Mouse (Mus musculus): ENCODE results near the gene Ssc4d. TPM values are rescaled to one million over a fixed set of nuclear protein-coding genes. Genes with fewer than 3 reads are reported as not detected.

Ssc4d gene
- 1.8 and 2.5 TPM in 2 replicates for polyA plus RNA-seq (2015; fragmentation: Nextera tagmentation; extraction: Ambion mirVana)

- Histone ChIP-seq H3K9me3 (ENCODE audit: low read length) (no peaks in the 10 kb centered on the region), H3K4me1 (ENCODE audit: insufficient read depth, low read depth, low read length) (no peaks in the 10 kb centered on the region), H3K27me3 (replicated peaks; ENCODE audit: insufficient read depth, low read length) (no peaks in the 10 kb centered on the region), H3K27ac (ENCODE audit: low read length) (no peak within 1 kb of the TSS), H3K9ac (replicated peaks; ENCODE audit: low read depth) (no peak within 1 kb of the TSS), H3K36me3 (ENCODE audit: insufficient read depth, low read length) (no peaks in the 10 kb centered on the region), H3K4me3 (ENCODE audit: low read depth, low read length) (no peak within 1 kb of the TSS), H3K4me2 (replicated peaks; ENCODE audit: low read depth, low read length) (no peak within 1 kb of the TSS)
- TF ChIP-seq EP300 (IDR thresholded peaks at IDR 0.05), result no peak
- TF ChIP-seq CTCF (IDR thresholded peaks at IDR 0.05), result no peak
- DNase-seq (ENCODE audit: low spot score), result no peak
- 13% methylated on average over 9 of the region's 9 CpGs for WGBS
- no peak for ATAC-seq
Measured at GRCm38 (mm10) chr5:135974365-135974764, at the start of gene Ssc4d. Gene Ssc4d, minus strand, starts transcription at chr5:135974531.

DNA sequence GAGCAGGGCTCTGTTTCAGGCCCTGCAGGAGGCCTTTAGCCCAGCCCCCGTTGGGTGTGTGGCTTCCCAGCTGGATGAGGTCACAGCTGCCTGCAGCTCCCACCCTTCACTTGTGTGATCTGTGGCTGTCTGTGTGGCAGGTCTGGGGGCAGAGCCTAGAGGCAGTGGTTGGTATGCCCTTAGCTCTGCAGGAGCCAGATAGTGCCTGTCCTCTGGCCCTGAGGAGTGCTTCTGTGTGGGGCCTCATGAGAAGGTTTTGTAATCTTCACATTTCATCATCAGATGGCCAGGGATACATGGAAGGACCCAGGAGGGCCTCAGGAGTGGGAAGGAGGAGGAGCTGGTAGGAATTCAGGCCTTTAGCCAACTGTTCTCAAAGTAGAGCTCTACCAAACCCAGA is 45.6 kb upstream of the Ssc4d start:
- WGBS, result 36% methylated on average over 1 of the region's 1 CpGs
- DNase-seq (ENCODE audit: low spot score) (peak; percentile 82), ATAC-seq (peak; percentile 80)
- H3K9me3 ChIP-seq (ENCODE audit: low read length), result no peaks in the 10 kb centered on the region
- TF ChIP-seq EP300 (IDR thresholded peaks at IDR 0.05), result peak; percentile 63
- no peak for TF ChIP-seq CTCF (IDR thresholded peaks at IDR 0.05)
- H3K4me1 ChIP-seq (ENCODE audit: insufficient read depth, low read depth, low read length), result peaks cover 2% of the 10 kb centered on the region
- H3K9ac ChIP-seq (replicated peaks; ENCODE audit: low read depth), result no peak overlapping the region
- no peak overlapping the region for H3K27ac ChIP-seq (ENCODE audit: low read length)
- no peak overlapping the region for H3K4me2 ChIP-seq (replicated peaks; ENCODE audit: low read depth, low read length)
- no peak overlapping the region for H3K4me3 ChIP-seq (ENCODE audit: low read depth, low read length)
- no peaks in the 10 kb centered on the region for H3K36me3 ChIP-seq (ENCODE audit: insufficient read depth, low read length)
- H3K27me3 ChIP-seq (replicated peaks; ENCODE audit: insufficient read depth, low read length), result no peaks in the 10 kb centered on the region

GRCm38 (mm10) chr5:136018726-136019125 is 44.4 kb upstream of the Ssc4d start:
- DNase-seq (ENCODE audit: low spot score), result no peak
- Histone ChIP-seq H3K9me3 (ENCODE audit: low read length) (no peaks in the 10 kb centered on the region), H3K4me3 (ENCODE audit: low read depth, low read length) (no peak overlapping the region), H3K4me1 (ENCODE audit: insufficient read depth, low read depth, low read length) (peaks cover 2% of the 10 kb centered on the region), H3K4me2 (replicated peaks; ENCODE audit: low read depth, low read length) (no peak overlapping the region), H3K9ac (replicated peaks; ENCODE audit: low read depth) (no peak overlapping the region), H3K27ac (ENCODE audit: low read length) (no peak overlapping the region), H3K27me3 (replicated peaks; ENCODE audit: insufficient read depth, low read length) (no peaks in the 10 kb centered on the region), H3K36me3 (ENCODE audit: insufficient read depth, low read length) (no peaks in the 10 kb centered on the region)
- TF ChIP-seq CTCF (IDR thresholded peaks at IDR 0.05) (no peak), EP300 (IDR thresholded peaks at IDR 0.05) (no peak)
- 68% methylated on average over 2 of the region's 2 CpGs for WGBS
- ATAC-seq, result no peak

- Histone ChIP-seq H3K27ac (ENCODE audit: low read length) (no peak overlapping the region), H3K4me1 (ENCODE audit: insufficient read depth, low read depth, low read length) (peaks cover 2% of the 10 kb centered on the region)
- WGBS, result 74% methylated on average over 6 of the region's 6 CpGs
Measured at GRCm38 (mm10) chr5:136017262-136017661, 42.9 kb upstream of the Ssc4d start.

DNA sequence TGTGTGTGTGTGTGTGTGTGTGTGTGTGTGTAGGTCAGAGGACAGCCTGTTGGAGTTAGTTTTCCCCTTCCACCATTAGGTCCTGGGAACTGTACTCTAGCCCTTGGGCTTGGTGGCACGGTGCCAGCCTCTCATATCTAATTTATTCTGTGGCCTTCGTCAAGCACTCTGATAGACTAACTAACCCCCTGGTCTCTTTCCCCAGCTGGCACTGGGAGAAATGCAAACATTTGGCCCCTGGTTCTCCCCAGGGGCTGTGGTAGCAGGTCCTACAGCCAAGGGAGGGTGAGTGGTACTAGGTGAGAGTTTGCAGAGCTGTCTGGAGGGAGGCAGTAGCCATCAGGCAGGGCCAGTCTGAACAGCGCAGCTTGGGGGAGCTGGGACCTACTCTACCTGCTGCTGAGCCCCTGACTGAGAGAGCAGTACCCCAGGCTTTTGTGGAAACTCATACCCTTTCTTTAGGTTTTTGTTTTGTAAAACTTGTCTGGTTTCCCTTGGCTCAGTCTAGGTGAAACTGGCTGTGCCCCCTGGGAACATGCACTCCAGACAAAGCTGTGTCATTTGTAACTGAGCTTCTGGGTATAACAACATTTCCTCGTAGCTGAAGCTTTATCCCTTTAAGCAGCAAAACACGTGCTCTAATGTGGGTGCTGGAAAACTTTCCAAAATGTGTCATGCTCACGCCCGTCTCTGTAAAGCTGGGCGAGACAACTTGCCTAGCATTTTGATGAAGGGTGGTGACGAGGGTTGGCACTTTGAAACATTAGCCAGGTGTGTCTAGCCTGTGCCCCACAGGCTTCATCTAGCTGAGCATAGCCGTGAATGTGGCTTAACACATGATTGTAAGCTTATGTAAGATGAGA is 41.9 kb upstream of the Ssc4d start:
- no peak overlapping the region for H3K4me3 ChIP-seq (ENCODE audit: low read depth, low read length)
- 58% methylated on average over 10 of the region's 10 CpGs for WGBS
- TF ChIP-seq CTCF (IDR thresholded peaks at IDR 0.05) (no peak), EP300 (IDR thresholded peaks at IDR 0.05) (no peak)
- no peaks in the 10 kb centered on the region for H3K27me3 ChIP-seq (replicated peaks; ENCODE audit: insufficient read depth, low read length)
- DNase-seq (ENCODE audit: low spot score) (peak; percentile 44), ATAC-seq (peak; percentile 11)
- H3K4me1 ChIP-seq (ENCODE audit: insufficient read depth, low read depth, low read length), result peaks cover 2% of the 10 kb centered on the region
- peaks cover 9% of the 10 kb centered on the region; the same call in 1 of the 2 replicates for H3K36me3 ChIP-seq (ENCODE audit: insufficient read depth, low read length)
- H3K27ac ChIP-seq (ENCODE audit: low read length), result peak overlapping the region; percentile 76
- no peaks in the 10 kb centered on the region for H3K9me3 ChIP-seq (ENCODE audit: low read length)
- H3K9ac ChIP-seq (replicated peaks; ENCODE audit: low read depth), result no peak overlapping the region
- H3K4me2 ChIP-seq (replicated peaks; ENCODE audit: low read depth, low read length), result no peak overlapping the region

More at GRCm38 (mm10) chr5:136017262-136017661, 42.9 kb upstream of the Ssc4d start:
- DNase-seq (ENCODE audit: low spot score) (no peak), ATAC-seq (no peak)
- TF ChIP-seq CTCF (IDR thresholded peaks at IDR 0.05) (no peak), EP300 (IDR thresholded peaks at IDR 0.05) (no peak)
- Histone ChIP-seq H3K27me3 (replicated peaks; ENCODE audit: insufficient read depth, low read length) (no peaks in the 10 kb centered on the region), H3K4me3 (ENCODE audit: low read depth, low read length) (no peak overlapping the region), H3K4me2 (replicated peaks; ENCODE audit: low read depth, low read length) (no peak overlapping the region), H3K36me3 (ENCODE audit: insufficient read depth, low read length) (peaks cover 3% of the 10 kb centered on the region; the same call in 1 of the 2 replicates), H3K9me3 (ENCODE audit: low read length) (no peaks in the 10 kb centered on the region), H3K9ac (replicated peaks; ENCODE audit: low read depth) (no peak overlapping the region)

DNA sequence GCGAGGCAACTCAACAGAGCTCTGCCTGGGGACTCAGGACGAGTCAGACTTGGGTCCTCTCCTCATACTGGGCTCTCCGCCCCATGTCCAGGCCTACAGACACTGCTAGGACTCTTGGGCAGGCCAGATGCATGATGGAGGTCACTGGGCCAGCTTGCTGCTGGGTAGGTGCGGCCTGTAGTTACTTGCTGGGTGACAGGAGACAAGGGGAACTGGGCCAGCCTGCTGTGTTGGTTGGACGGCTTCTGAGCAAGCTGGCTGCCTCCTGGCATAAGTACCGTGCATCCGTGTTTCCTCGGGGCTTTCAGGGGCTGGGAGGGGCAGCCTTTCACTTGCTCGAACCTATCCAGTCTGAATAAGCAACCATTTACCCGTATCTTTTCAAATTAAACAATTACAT is 41.3 kb upstream of the Ssc4d start:
- Histone ChIP-seq H3K4me2 (replicated peaks; ENCODE audit: low read depth, low read length) (no peak overlapping the region), H3K36me3 (ENCODE audit: insufficient read depth, low read length) (peaks cover 9% of the 10 kb centered on the region; the same call in 1 of the 2 replicates)

More for the DNA sequence above, 41.3 kb upstream of the Ssc4d start:
- H3K27ac ChIP-seq (ENCODE audit: low read length), result peak overlapping the region; percentile 76; the same call in 1 of the 2 replicates
- 64% methylated on average over 10 of the region's 10 CpGs for WGBS
- ATAC-seq (no peak), DNase-seq (ENCODE audit: low spot score) (peak; percentile 14)
- H3K9ac ChIP-seq (replicated peaks; ENCODE audit: low read depth), result no peak overlapping the region
- H3K4me1 ChIP-seq (ENCODE audit: insufficient read depth, low read depth, low read length), result peaks cover 2% of the 10 kb centered on the region
- no peak for TF ChIP-seq CTCF (IDR thresholded peaks at IDR 0.05)
- no peak for TF ChIP-seq EP300 (IDR thresholded peaks at IDR 0.05)
- H3K27me3 ChIP-seq (replicated peaks; ENCODE audit: insufficient read depth, low read length), result no peaks in the 10 kb centered on the region
- H3K4me3 ChIP-seq (ENCODE audit: low read depth, low read length), result no peak overlapping the region
- no peaks in the 10 kb centered on the region for H3K9me3 ChIP-seq (ENCODE audit: low read length)
